Mouse (Mus musculus): ENCODE data around the gene Hcst.

DNA sequence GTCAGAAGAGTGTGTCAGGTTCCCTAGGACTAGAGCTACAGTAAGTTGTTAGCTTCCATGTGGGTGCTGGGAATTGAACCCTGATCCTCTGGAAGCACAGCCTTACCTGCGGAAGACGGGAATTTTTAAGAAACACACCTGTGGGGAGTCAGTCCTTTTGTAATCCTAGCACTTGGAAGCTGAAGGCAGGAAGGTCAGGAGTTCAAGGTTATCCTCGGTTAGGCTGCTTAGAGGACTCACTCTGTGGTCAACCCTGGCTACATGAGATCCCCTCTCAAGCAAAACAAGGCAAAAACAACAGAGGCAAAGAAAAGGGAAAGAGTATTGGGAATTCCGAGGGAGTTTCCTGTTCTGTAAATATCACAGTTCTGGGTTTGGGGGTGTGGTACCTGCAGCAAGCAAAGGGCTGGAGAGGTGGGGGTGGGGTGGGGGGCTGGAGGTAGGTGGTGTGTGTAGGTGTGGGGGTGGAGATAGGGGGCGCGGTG is 45.2 kb upstream of the Hcst start:
- TF ChIP-seq CTCF (IDR thresholded peaks at IDR 0.05; ENCODE audit: low read depth) (no peak), EP300 (IDR thresholded peaks at IDR 0.05; ENCODE audit: low read depth) (no peak)
